Mouse (Mus musculus) thymus, adult 2 months (tissue): ENCODE data around the gene Ttc3. TPM values are rescaled to one million over a fixed set of nuclear protein-coding genes. Genes with fewer than 3 reads are reported as not detected.

Experiments
- DNase-seq: peaks from one replicate; pipeline ENCODE4 v3.0.0; 2021
- H3K27ac ChIP-seq: fragments of 200-500 bp; 2 replicates; pipeline ENCODE4 v1.5.1; 2012; ENCODE audit warnings: low read length, control low read depth; ENCODE audit not compliant: control insufficient read depth, insufficient read depth
- H3K27me3 ChIP-seq: fragments of 200-500 bp; 2 replicates; pipeline ENCODE4 v1.6.1; 2012; ENCODE audit warnings: mild to moderate bottlenecking, low read length, moderate library complexity, mixed read lengths; ENCODE audit not compliant: control insufficient read depth, insufficient read depth
- H3K36me3 ChIP-seq: fragments of 200-500 bp; 2 replicates; pipeline ENCODE4 v1.6.1; 2012; ENCODE audit warnings: mild to moderate bottlenecking, low read length, moderate library complexity; ENCODE audit not compliant: control insufficient read depth, insufficient read depth
- H3K4me1 ChIP-seq: fragments of 200-500 bp; replicated peaks from 2 replicates; pipeline ENCODE4 v1.6.1; 2012; ENCODE audit warnings: low read length; ENCODE audit not compliant: control insufficient read depth, insufficient read depth
- H3K4me3 ChIP-seq: fragments of 200-500 bp; 2 replicates; pipeline ENCODE4 v1.5.1; 2012; ENCODE audit warnings: mild to moderate bottlenecking, low read length, control low read depth, moderate library complexity; ENCODE audit not compliant: control insufficient read depth, insufficient read depth
- CTCF ChIP-seq: fragments of 200-500 bp; IDR thresholded peaks from 2 replicates; pipeline ENCODE4 v1.5.1; 2012; ENCODE audit warnings: mild to moderate bottlenecking, control low read depth, low read length, moderate library complexity, borderline replicate concordance; ENCODE audit not compliant: control insufficient read depth, poor library complexity, insufficient read depth; ENCODE audit errors: extremely low read depth
- POLR2A ChIP-seq: fragments of 200-500 bp; IDR thresholded peaks from 2 replicates; pipeline ENCODE4 v1.6.1; 2012; ENCODE audit warnings: mild to moderate bottlenecking, low read length, control low read depth, moderate library complexity; ENCODE audit not compliant: control insufficient read depth, poor library complexity, insufficient read depth; ENCODE audit errors: extremely low read depth
- WGBS: fragments of 180-500 bp; shearing (Covaris S2); methylation state at CpG from one replicate; pipeline ENCODE4 v1.1.7; 2018; 5-methylcytosine and 5-hydroxymethylcytosine counted together
- polyA plus RNA-seq: library from polyadenylated mRNA; depleted of rRNA; stranded (reverse); fragments of >200 nt; gene quantifications from 2 replicates; pipeline ENCODE4 v1.2.3, GENCODE M21; 2012; rRNA removed

Ttc3 gene
- 63.6 and 72.1 TPM in 2 replicates for polyA plus RNA-seq

DNA sequence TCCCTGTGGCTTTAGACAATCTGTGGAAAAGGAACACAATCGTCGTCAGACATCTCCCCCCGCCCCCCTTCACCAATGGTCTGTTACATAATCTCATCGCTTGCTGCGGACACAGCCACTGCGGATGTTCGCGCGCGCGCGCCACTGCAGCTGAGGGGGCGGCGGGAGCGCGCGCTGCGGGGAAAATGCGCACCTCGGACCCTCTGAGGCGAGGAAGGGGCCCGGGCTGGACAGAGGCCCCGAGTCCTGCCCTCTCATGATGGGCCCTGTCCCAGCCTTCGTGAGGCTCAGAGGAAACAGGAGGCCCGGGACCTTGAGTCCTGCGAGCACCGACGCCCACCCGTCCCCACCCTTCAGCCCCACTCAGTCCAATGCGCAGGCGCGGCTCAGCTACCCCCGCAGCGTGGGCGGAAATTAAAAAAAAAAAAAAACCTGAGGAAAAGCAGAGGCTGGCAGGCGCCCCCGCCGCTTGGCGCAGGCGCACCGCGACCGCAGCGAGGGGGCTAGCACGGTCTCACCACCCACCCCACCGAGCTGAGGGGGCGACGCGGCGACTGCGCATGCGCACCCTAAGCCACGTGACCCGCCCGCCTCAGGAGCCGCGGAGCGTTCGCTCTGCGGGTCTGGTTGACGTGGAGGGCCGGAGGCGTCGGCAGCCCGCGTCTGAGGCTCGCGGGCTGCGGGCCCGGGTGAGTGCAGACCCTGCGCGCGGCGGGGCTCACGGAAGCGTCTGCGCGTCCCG, at the start of gene Ttc3:
Ttc3 (plus strand) TSS at position 446 of the 742 bp plus-strand sequence.
- Histone ChIP-seq H3K4me3 (peak within 1 kb of the TSS; percentile 94), H3K27me3 (no peaks in the 10 kb centered on the region), H3K4me1 (no peaks in the 10 kb centered on the region), H3K27ac (peak within 1 kb of the TSS; percentile 65), H3K36me3 (no peaks in the 10 kb centered on the region)
- peak; percentile 95 for DNase-seq
- 0 out of 2 replicates have a peak, but pooled peaks have one; percentile 46 for TF ChIP-seq CTCF
- TF ChIP-seq POLR2A = peak; percentile 62
- WGBS = under 1% methylated on average over 79 of the region's 79 CpGs

DNA sequence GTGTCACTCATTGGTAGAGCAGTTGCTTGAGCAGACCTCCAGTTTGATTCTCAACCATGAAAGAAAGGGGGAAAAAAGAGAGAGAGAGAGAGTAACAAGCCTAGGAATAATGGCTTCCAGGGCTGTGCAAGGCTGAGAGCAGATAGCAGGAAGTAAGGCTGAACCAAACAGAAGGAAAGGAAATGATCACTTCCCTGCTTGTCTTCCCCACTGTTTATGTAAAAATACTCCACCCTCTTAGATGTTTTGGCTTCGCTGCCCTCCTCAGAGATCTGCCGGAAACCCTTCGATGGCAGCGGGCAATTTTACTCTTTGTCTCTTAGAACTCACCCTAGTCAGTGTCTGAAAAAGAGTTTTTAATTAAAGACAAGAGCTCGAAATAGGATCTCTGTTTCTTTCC, 46.7 kb upstream of the Ttc3 start:
- DNase-seq = no peak
- no peak overlapping the region for H3K27ac ChIP-seq
- TF ChIP-seq POLR2A (no peak), CTCF (no peak)

DNA sequence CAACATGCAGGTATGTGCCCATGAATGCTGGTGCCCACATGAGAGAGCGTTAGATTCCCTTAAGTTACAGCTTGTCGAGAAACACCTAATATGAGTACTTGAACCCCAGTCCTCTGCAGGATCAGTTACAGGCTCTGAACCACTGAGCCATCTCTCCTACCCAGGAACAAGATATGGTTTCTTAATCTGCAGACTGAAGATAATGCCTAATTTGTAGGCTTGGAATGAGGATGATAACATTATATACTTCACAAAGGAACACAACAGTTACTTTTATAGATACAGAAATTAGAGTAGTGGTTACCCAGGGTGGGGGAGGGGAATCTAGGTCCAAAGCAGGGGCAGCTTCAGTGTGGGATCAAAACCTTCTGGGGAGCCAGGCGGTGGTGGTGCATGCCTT, 44.4 kb upstream of the Ttc3 start:
- Histone ChIP-seq H3K4me3 (no peak overlapping the region), H3K27ac (no peak overlapping the region), H3K27me3 (peaks cover 22% of the 10 kb centered on the region), H3K4me1 (peaks cover 12% of the 10 kb centered on the region), H3K36me3 (no peaks in the 10 kb centered on the region)
- no peak for DNase-seq
- no peak for TF ChIP-seq POLR2A
- no peak for TF ChIP-seq CTCF
- 93% methylated on average over 3 of the region's 3 CpGs for WGBS

More for the DNA sequence above, 46.7 kb upstream of the Ttc3 start:
- 61% methylated on average over 5 of the region's 5 CpGs for WGBS
- Histone ChIP-seq H3K4me3 (no peak overlapping the region), H3K36me3 (no peaks in the 10 kb centered on the region), H3K27me3 (peaks cover 13% of the 10 kb centered on the region), H3K4me1 (peaks cover 9% of the 10 kb centered on the region)

DNA sequence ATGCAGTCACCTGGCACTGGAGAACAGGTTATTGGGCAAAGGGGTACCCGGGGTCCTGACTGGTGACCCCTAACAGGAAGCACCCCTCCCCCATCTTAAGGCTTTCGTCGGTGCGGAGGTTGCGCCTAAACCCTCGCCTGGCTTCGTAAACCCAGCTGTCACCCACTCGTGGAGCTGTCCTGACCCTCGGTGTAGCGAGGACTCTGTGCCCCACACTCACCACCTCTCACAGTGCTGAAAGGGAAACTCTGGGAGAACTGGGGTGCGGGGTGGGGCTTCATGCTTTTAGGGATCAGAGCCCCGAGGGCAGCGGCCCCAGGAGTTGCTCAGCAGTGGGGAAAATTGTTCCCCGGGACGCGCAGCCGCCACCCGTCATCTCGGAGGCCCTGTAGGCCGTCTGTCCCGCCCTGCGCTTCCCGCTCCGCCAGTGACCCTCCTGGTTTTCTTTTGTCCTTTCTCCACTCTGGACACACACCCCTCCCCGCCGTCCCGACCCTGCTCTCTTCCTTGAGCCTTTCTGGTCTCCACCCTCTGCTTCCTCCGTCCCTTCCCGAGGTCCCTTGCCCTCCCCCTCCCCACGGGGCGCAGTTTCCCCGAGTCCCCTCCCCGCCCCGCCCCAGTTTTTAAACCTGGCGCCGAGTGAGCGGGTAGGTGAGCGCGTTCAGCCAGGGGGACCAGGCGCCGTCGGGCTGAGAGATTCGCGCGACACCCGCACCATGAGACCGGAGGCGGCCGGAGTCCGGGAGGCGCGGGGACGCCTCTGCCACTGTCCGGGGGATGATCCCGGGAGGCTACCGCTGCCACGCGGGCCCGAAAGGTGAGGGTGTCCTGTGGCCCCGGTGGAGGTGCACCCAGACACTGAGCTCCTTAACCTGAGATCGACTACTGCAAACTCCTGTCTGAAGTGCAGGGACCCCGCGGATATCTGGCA, 42.4 kb upstream of the Ttc3 start, which contains the start of gene Ripply3:
Ripply3 (plus strand) TSS at position 640 of the 931 bp plus-strand sequence.
- TF ChIP-seq POLR2A = no peak
- no peak for TF ChIP-seq CTCF
- Histone ChIP-seq H3K27ac (no peak within 1 kb of the TSS), H3K27me3 (peaks cover 22% of the 10 kb centered on the region), H3K4me3 (peak within 1 kb of the TSS; percentile 31), H3K36me3 (no peaks in the 10 kb centered on the region), H3K4me1 (peaks cover 12% of the 10 kb centered on the region)
- DNase-seq = peak; percentile 8
- 5% methylated on average over 63 of the region's 63 CpGs for WGBS

DNA sequence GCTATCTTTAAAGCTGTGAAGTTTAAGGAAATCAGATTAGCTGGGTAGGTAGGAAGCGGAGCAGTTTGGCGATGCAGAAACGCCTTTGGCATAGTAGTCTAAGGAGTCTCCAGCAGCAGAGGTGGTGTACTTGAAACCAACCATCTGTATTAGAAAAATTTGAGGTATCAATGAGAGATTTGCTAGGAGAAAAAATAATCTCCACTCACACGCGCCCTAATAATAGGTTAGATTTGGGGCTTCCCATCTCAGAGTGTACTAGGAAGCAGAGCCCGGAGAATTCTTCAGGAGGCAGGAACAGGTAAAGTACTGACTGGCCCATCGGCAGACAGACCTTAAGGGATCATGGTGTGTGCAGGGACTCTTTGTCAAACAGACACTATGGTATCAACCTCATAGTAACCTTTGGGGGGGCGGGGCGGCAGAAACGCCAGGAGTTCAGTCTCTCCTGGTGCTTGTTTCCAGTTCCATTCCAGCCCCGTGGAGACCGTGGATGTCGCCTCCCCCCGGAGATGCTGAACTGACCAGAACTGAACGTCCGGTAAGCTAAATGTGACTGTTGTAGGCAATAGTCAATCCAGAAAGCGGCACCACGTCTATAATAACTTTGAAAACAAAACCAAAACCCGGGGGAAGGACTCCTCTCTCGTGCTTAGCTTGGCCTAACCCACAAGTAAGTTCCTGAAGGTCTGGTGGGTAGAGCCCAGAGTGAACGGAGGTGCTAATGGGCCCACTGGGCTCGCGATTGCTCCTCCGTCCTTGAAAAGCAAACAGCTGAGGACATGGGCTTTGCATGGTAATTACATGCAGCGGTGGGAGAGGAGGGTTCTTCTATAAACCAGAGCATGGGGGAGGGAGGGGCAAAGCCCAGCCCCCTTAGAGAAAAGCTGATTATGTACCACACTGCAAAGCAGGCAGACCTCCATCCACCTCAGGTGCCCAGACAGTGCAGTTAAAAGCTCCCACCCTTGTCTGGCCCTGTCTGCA, 41.2 kb upstream of the Ttc3 start:
- Histone ChIP-seq H3K27ac (no peak overlapping the region), H3K36me3 (no peaks in the 10 kb centered on the region), H3K4me1 (peaks cover 12% of the 10 kb centered on the region), H3K4me3 (peak overlapping the region; percentile 31; the same call in 1 of the 2 replicates), H3K27me3 (peaks cover 22% of the 10 kb centered on the region)
- 15% methylated on average over 25 of the region's 25 CpGs for WGBS
- DNase-seq = no peak
- TF ChIP-seq POLR2A (no peak), CTCF (no peak)
